Mouse (Mus musculus) v-Abl transformed pro-B cells (cell line): Measurements from ENCODE around the gene 4930539E08Rik.

Experiments
- in situ Hi-C, 2 experiments: fragments of 400-800 bp; cut with MboI; formaldehyde crosslinking; loops; one replicate each; pipeline ENCODE4 v1.15.1; 2025; ENCODE audit not compliant: unreplicated experiment in 2 of 2

The 4930539E08Rik gene

DNA sequence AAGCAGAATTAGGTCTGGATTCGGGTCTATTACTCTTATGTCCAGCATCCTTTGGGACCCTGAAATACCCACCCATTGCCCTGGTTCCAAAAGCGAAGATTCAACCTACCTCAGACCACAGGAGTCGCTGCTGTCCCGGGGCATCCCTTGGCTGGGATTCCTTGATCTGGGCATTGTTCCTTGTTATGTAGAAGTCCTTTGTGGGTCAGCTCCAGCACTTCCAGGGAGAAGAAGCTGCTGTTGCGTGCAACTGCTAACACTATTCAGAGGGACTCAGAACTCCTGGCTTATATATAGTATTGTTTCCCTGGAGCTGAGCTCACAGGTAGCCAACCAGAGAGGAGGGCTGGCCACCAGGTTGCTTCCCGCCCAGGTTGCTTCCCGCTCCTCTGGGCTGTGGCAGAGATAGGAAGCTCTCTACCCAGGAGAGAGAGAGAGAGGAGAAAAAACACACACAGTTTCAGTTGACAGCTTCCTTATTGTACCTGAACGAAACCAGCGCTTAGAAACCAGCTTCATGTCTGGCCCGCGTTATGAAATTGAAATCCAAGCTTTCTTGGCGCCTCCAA is at the start of gene 4930539E08Rik:
Gene 4930539E08Rik (minus strand): TSS at position 265 of the 569 bp plus-strand sequence.
- in situ Hi-C loops = no loop called here

GRCm38 (mm10) chr17:28961596-28961995 is 46.5 kb upstream of the 4930539E08Rik start:
- in situ Hi-C loops = no loop called here

DNA sequence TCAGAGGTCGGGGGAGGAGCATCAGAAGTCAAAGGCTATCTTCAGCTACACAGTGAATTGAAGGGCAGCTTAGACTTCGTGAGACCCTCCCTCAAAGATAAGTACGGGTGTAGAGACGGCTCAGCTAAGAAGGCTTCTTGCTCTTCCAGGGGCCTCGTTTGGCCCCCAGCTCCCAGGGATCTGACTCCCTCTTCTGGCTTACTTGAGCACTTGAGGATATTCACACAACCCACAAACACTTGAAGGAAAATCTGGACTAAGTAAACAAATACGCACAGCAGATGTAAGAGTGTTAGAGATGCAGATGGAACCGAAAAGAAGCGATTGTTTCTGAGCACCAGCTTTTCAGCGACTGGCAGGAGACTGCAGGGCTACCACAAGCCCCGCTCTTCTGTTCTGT is 45.5 kb upstream of the 4930539E08Rik start:
- in situ Hi-C loops = no loop called here

DNA sequence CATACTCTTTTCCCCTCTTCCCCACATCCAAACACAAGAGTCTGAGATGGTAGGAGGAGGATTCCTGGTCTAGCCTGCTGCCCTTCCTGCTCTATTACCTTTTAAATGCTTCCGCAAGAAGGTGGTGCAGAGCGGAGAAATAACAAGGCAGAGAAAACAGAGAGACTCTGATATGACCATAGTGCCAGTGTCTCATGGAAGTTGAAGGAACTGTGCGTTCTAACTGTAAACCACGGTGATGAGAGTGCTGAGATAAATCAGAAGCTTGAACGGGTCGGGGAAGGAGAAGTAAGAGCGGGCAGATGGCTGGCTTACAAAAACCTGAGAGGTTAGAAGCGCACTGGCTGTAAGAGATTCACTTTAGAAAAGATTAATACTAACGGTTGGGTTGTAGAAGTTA is 39.3 kb upstream of the 4930539E08Rik start:
- in situ Hi-C loops = no loop called here

DNA sequence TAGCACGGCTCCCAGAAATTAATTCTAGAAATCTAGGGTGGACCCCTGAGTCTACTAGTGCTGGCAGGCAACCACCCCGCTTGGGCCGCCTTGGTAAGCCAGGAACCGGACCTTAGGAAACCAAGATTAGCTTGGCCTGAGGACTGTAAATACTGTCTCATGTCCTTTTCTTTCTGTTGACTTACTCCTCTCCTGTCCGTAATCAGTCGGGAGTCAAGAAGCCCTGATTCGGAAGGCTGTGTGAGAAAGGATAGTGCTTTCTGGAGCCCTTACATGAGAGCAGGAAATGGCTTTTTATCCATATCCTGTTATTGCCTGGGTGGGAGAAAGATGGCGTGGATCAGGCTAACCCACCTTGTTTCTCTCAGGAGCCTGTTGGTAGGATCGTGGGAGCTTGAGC is 38.1 kb upstream of the 4930539E08Rik start:
- in situ Hi-C loops = no loop called here

- in situ Hi-C loops = no loop called here
These were observed 37.0 kb upstream of the 4930539E08Rik start, which contains the start of gene Kctd20 for GRCm38 (mm10) chr17:28951831-28952799. Kctd20 (plus strand) TSS chr17:28951950.

GRCm38 (mm10) chr17:28950751-28951150 is 35.6 kb upstream of the 4930539E08Rik start:
- in situ Hi-C loops = no loop called here

- in situ Hi-C loops = no loop called here
These were observed 33.5 kb upstream of the 4930539E08Rik start for GRCm38 (mm10) chr17:28948661-28949060.

DNA sequence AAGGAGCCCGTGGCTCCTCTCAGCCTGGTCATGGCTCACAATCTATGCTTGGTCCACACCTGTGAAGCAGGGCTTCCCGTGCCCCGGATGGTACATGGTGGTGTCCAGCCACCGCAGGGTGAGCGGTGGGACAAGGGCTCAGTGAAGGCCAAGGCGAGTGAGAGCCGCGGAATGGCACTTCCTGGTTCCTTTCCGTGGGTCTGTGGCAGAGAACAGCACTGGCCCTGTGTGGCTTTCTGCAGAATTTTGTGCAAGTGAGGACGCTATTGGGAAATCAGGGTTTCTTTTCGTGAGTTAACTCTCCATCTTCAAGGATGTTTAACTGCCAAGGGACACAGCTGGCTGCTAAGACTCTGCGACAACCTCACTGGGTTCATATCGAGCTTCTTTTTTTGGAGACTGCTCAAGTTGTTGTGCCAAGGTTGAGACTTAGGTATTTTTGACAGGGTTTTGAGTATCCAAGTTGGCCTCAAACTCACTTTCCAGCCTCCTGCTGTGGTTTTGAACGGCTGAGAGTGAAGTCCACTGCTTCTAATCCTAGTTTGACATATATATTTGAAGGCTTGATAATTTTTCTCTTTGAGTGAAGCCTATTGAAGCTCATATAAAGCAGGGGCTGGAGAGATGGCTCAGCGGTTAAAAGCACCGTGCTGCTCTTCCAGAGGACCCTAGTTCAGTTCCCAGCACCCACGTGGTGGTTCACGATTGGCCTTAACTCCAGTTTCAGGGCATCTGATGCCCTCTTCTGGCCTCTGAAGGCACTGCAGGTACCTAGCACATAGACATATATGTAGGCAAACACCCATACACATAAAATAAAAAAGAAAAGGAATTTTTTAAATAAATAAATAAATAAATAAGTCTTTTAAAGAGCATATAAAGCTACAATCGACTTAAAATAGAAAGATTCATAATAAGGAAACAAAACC is 32.2 kb upstream of the 4930539E08Rik start:
- in situ Hi-C loops = no loop called here

- in situ Hi-C loops = no loop called here
These were observed 29.4 kb upstream of the 4930539E08Rik start for GRCm38 (mm10) chr17:28944481-28944880.

- in situ Hi-C loops = no loop called here
These were observed 28.6 kb upstream of the 4930539E08Rik start, which contains the start of gene Pxt1 for GRCm38 (mm10) chr17:28943740-28944139. Pxt1 (minus strand) TSS chr17:28943840.

- in situ Hi-C loops = no loop called here
These were observed 27.0 kb upstream of the 4930539E08Rik start for GRCm38 (mm10) chr17:28942101-28942500.

DNA sequence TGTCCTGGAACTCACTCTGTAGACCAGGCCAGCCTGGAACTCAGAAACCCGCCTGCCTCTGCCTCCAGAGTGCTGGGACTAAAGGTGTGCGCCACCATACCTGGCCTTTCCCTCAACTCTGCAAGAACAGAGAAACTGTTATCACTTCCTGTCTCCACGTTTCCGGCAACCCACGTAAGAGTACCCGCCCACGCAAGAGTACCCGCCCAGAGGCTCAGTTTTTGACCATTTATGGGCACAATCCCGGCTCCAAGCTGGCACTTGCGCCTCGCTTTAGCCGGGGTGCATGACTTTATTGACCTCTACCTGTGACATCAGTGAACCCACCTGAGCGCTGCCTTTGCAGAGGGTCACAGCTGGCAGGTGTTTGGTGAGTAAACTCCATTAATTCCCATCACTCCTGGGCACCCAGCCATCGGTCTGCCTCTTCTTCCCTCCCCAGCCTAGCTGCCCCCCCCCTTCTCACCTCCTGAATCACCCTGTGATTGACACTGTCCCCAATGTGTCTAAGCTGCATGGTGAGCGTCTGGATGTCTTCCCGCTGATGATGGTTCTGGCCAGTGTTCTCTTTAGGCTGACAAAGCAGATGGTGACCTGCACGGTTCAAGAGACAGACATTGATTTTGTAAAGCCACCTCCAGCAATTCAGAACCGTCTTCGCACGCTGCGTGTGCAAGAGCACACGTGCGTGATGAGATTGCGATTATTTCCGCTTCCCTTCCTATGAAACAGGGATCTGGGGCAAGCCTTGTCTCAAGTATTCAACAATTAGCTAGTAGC is 25.8 kb upstream of the 4930539E08Rik start:
- in situ Hi-C loops = no loop called here

GRCm38 (mm10) chr17:28936622-28937345 is 21.7 kb upstream of the 4930539E08Rik start:
- in situ Hi-C loops = loop anchor here in 1 of 2 experiments (10.0 kb wide), 1 partner anchor 78 kb away; no protein-coding TSS in a partner anchor

- in situ Hi-C loops = loop anchor here in 1 of 2 experiments (10.0 kb wide), 1 partner anchor 79 kb away; no protein-coding TSS in a partner anchor
These were observed 21.0 kb upstream of the 4930539E08Rik start for GRCm38 (mm10) chr17:28936133-28936532.

- in situ Hi-C loops = loop anchor here in 1 of 2 experiments (10.0 kb wide), 1 partner anchor 80 kb away; no protein-coding TSS in a partner anchor
These were observed 19.2 kb upstream of the 4930539E08Rik start for GRCm38 (mm10) chr17:28934120-28934916.

GRCm38 (mm10) chr17:28932274-28932673 is 17.1 kb upstream of the 4930539E08Rik start:
- in situ Hi-C loops = loop anchor here in 1 of 2 experiments (10.0 kb wide), 1 partner anchor 83 kb away; no protein-coding TSS in a partner anchor
